Mouse (Mus musculus) heart, embryonic 16.5 days (tissue): ENCODE measurements around the gene Tmcc1. TPM values are rescaled to one million over a fixed set of nuclear protein-coding genes. Genes with fewer than 3 reads are reported as not detected.
A peak's percentile ranks its signal among the peaks of the same experiment; 100 is the strongest.

Experiments
- ATAC-seq: fragments of 200-750 bp; cut with Nextera tagmentation; replicated peaks from 2 replicates; pipeline ENCODE4 v1.8.0; 2017; ENCODE audit warnings: moderate number of reproducible peaks; ENCODE audit not compliant: insufficient read depth, low FRiP score; ENCODE audit errors: extremely low read depth
- H3K27ac ChIP-seq: fragments of 300-500 bp; sonication (generic); 2 replicates; pipeline ENCODE4 v1.5.1; 2014; ENCODE audit warnings: mild to moderate bottlenecking, low read length, control low read depth, moderate library complexity
- H3K27me3 ChIP-seq: fragments of 300-500 bp; sonication (generic); 2 replicates; pipeline ENCODE4 v1.6.1; 2014; ENCODE audit warnings: low read length, mixed read lengths; ENCODE audit not compliant: control insufficient read depth, insufficient read depth
- H3K36me3 ChIP-seq: fragments of 300-500 bp; sonication (generic); 2 replicates; pipeline ENCODE4 v1.6.1; 2014; ENCODE audit not compliant: control insufficient read depth, insufficient read depth
- H3K4me1 ChIP-seq: fragments of 300-500 bp; sonication (generic); 2 replicates; pipeline ENCODE4 v1.6.1; 2014; ENCODE audit warnings: low read length, mixed read lengths; ENCODE audit not compliant: control insufficient read depth, insufficient read depth
- H3K4me2 ChIP-seq: fragments of 300-500 bp; sonication (generic); 2 replicates; pipeline ENCODE4 v1.6.1; 2014; ENCODE audit warnings: low read depth, mild to moderate bottlenecking, control low read depth, low read length
- H3K4me3 ChIP-seq: fragments of 300-500 bp; sonication (generic); 2 replicates; pipeline ENCODE4 v1.5.1; 2014; ENCODE audit warnings: mild to moderate bottlenecking, control low read depth, low read length
- H3K9ac ChIP-seq: fragments of 300-500 bp; sonication (generic); 2 replicates; pipeline ENCODE4 v1.6.1; 2014; ENCODE audit warnings: low read length, control low read depth
- H3K9me3 ChIP-seq: fragments of 300-500 bp; sonication (generic); replicated peaks from 2 replicates; pipeline ENCODE4 v1.6.1; 2016; ENCODE audit warnings: low read length; ENCODE audit not compliant: control insufficient read depth
- WGBS: fragments of 180-500 bp; shearing (Covaris S2); extraction: QIAGEN DNeasy Blood & Tissue Kit; methylation state at CpG from one replicate; pipeline ENCODE4 v1.1.7; 2014; 5-methylcytosine and 5-hydroxymethylcytosine counted together
- polyA plus RNA-seq: library from polyadenylated mRNA; unstranded; fragments of >200 nt; fragmentation: Nextera tagmentation; extraction: Ambion mirVana; gene quantifications from 2 replicates; pipeline ENCODE4 v1.2.1, GENCODE M21; 2015

Gene Tmcc1
- polyA plus RNA-seq, 1 experiment from 2014 or later: 13.3 TPM

GRCm38 (mm10) chr6:115998758-115999157, 194.5 kb downstream of the Tmcc1 start:
- Histone ChIP-seq H3K36me3 (no peaks in the 10 kb centered on the region), H3K4me1 (peaks cover 12% of the 10 kb centered on the region), H3K9ac (no peak overlapping the region; the same call in 1 of the 2 replicates), H3K27me3 (no peaks in the 10 kb centered on the region; the same call in 1 of the 2 replicates), H3K27ac (peak overlapping the region; percentile 90), H3K4me3 (no peak overlapping the region), H3K4me2 (peak overlapping the region; percentile 13; the same call in 1 of the 2 replicates), H3K9me3 (peaks cover 9% of the 10 kb centered on the region)
- 81% methylated on average over 7 of the region's 7 CpGs for WGBS
- no peak for ATAC-seq

- Histone ChIP-seq H3K4me1 (peaks cover 11% of the 10 kb centered on the region), H3K27me3 (peaks cover 8% of the 10 kb centered on the region), H3K4me3 (no peak overlapping the region), H3K9ac (peak overlapping the region; percentile 19; the same call in 1 of the 2 replicates), H3K9me3 (peaks cover 9% of the 10 kb centered on the region), H3K36me3 (no peaks in the 10 kb centered on the region), H3K27ac (peak overlapping the region; percentile 90), H3K4me2 (0 out of 2 replicates have a peak overlapping the region, but pooled peaks have one; percentile 8)
- peak; percentile 25 for ATAC-seq
- 37% methylated on average over 3 of the region's 3 CpGs for WGBS
Measured at GRCm38 (mm10) chr6:115997726-115998311, 195.5 kb downstream of the Tmcc1 start.

GRCm38 (mm10) chr6:115996171-115996851, 197.0 kb downstream of the Tmcc1 start:
- H3K27me3 ChIP-seq: peaks cover 8% of the 10 kb centered on the region
- peak overlapping the region; percentile 90 for H3K27ac ChIP-seq
- H3K9me3 ChIP-seq: peaks cover 9% of the 10 kb centered on the region
- peak overlapping the region; percentile 68 for H3K4me2 ChIP-seq
- WGBS: 37% methylated on average over 6 of the region's 6 CpGs
- H3K4me1 ChIP-seq: peaks cover 13% of the 10 kb centered on the region
- H3K4me3 ChIP-seq: no peak overlapping the region
- no peaks in the 10 kb centered on the region for H3K36me3 ChIP-seq
- peak overlapping the region; percentile 46; the same call in 1 of the 2 replicates for H3K9ac ChIP-seq
- ATAC-seq: peak; percentile 32

GRCm38 (mm10) chr6:115995531-115995941, 197.8 kb downstream of the Tmcc1 start:
- peaks cover 13% of the 10 kb centered on the region for H3K4me1 ChIP-seq
- H3K4me2 ChIP-seq: peak overlapping the region; percentile 68
- H3K27me3 ChIP-seq: peaks cover 8% of the 10 kb centered on the region
- no peaks in the 10 kb centered on the region for H3K36me3 ChIP-seq
- H3K27ac ChIP-seq: peak overlapping the region; percentile 90
- H3K9me3 ChIP-seq: peaks cover 9% of the 10 kb centered on the region
- ATAC-seq: no peak
- H3K4me3 ChIP-seq: peak overlapping the region; percentile 61
- WGBS: 53% methylated on average over 4 of the region's 4 CpGs
- H3K9ac ChIP-seq: peak overlapping the region; percentile 46; the same call in 1 of the 2 replicates

GRCm38 (mm10) chr6:115994877-115995520, 198.3 kb downstream of the Tmcc1 start, which contains the start of gene Plxnd1:
Gene Plxnd1, minus strand, starts transcription at chr6:115995005.
- Histone ChIP-seq H3K36me3 (no peaks in the 10 kb centered on the region), H3K4me1 (peaks cover 13% of the 10 kb centered on the region), H3K9ac (peak within 1 kb of the TSS; percentile 75), H3K9me3 (peaks cover 9% of the 10 kb centered on the region), H3K27ac (peak within 1 kb of the TSS; percentile 90), H3K27me3 (peaks cover 8% of the 10 kb centered on the region), H3K4me3 (peak within 1 kb of the TSS; percentile 61), H3K4me2 (peak within 1 kb of the TSS; percentile 68)
- ATAC-seq: peak; percentile 61
- 1% methylated on average over 34 of the region's 51 CpGs for WGBS

- under 1% methylated on average over 80 of the region's 93 CpGs for WGBS
- peaks cover 13% of the 10 kb centered on the region for H3K4me1 ChIP-seq
- ATAC-seq: no peak
Measured at GRCm38 (mm10) chr6:115994146-115994876, 199.0 kb downstream of the Tmcc1 start.

GRCm38 (mm10) chr6:115993463-115994145, 199.7 kb downstream of the Tmcc1 start:
- peaks cover 11% of the 10 kb centered on the region for H3K4me1 ChIP-seq
- H3K9me3 ChIP-seq: peaks cover 9% of the 10 kb centered on the region
- H3K4me3 ChIP-seq: peak overlapping the region; percentile 61
- peak overlapping the region; percentile 78 for H3K27ac ChIP-seq
- peaks cover 8% of the 10 kb centered on the region for H3K27me3 ChIP-seq
- peak overlapping the region; percentile 75 for H3K9ac ChIP-seq
- H3K36me3 ChIP-seq: no peaks in the 10 kb centered on the region
- no peak for ATAC-seq
- 1% methylated on average over 86 of the region's 86 CpGs for WGBS
- H3K4me2 ChIP-seq: peak overlapping the region; percentile 68

More at GRCm38 (mm10) chr6:115994146-115994876, 199.0 kb downstream of the Tmcc1 start:
- no peaks in the 10 kb centered on the region for H3K36me3 ChIP-seq
- H3K9ac ChIP-seq: peak overlapping the region; percentile 75
- peak overlapping the region; percentile 78 for H3K27ac ChIP-seq
- peak overlapping the region; percentile 61 for H3K4me3 ChIP-seq
- H3K27me3 ChIP-seq: peaks cover 8% of the 10 kb centered on the region
- peaks cover 9% of the 10 kb centered on the region for H3K9me3 ChIP-seq
- peak overlapping the region; percentile 68 for H3K4me2 ChIP-seq

- WGBS: 52% methylated on average over 6 of the region's 6 CpGs
- H3K9ac ChIP-seq: peak overlapping the region; percentile 75
- peak overlapping the region; percentile 61 for H3K4me3 ChIP-seq
- no peak for ATAC-seq
- H3K4me2 ChIP-seq: peak overlapping the region; percentile 68
- H3K27ac ChIP-seq: peak overlapping the region; percentile 78; the same call in 1 of the 2 replicates
- H3K36me3 ChIP-seq: no peaks in the 10 kb centered on the region
- peaks cover 9% of the 10 kb centered on the region for H3K9me3 ChIP-seq
- peaks cover 8% of the 10 kb centered on the region for H3K27me3 ChIP-seq
- peaks cover 11% of the 10 kb centered on the region for H3K4me1 ChIP-seq
Measured at GRCm38 (mm10) chr6:115992981-115993380, 200.3 kb downstream of the Tmcc1 start.
